Mouse (Mus musculus) hindbrain, embryonic 15.5 days (tissue): Measurements from ENCODE around the gene Spint1. TPM values are rescaled to one million over a fixed set of nuclear protein-coding genes. Genes with fewer than 3 reads are reported as not detected.

Source experiments
- ATAC-seq: fragments of 200-750 bp; cut with Nextera tagmentation; 2 replicates; pipeline ENCODE4 v1.8.0; 2017; ENCODE audit warnings: low read depth, moderate number of reproducible peaks, moderate TSS enrichment; ENCODE audit not compliant: low FRiP score
- H3K27ac ChIP-seq: fragments of 300-500 bp; sonication (generic); replicated peaks from 2 replicates; pipeline ENCODE4 v1.5.1; 2015; ENCODE audit warnings: mild to moderate bottlenecking, inconsistent platforms
- H3K27me3 ChIP-seq: fragments of 300-500 bp; sonication (generic); 2 replicates; pipeline ENCODE4 v1.6.1; 2015; ENCODE audit warnings: control low read depth, inconsistent platforms
- H3K36me3 ChIP-seq: fragments of 300-500 bp; sonication (generic); 2 replicates; pipeline ENCODE4 v1.6.1; 2015; ENCODE audit warnings: control low read depth, inconsistent platforms
- H3K4me1 ChIP-seq: fragments of 300-500 bp; sonication (generic); replicated peaks from 2 replicates; pipeline ENCODE4 v1.6.1; 2015; ENCODE audit warnings: control low read depth, inconsistent platforms
- H3K4me2 ChIP-seq: fragments of 300-500 bp; sonication (generic); 2 replicates; pipeline ENCODE4 v1.6.1; 2015; ENCODE audit warnings: moderate library complexity, mild to moderate bottlenecking, inconsistent platforms
- H3K4me3 ChIP-seq: fragments of 300-500 bp; sonication (generic); 2 replicates; pipeline ENCODE4 v1.5.1; 2015; ENCODE audit warnings: mild to moderate bottlenecking, inconsistent platforms
- H3K9ac ChIP-seq: fragments of 300-500 bp; sonication (generic); 2 replicates; pipeline ENCODE4 v1.6.1; 2015; ENCODE audit warnings: inconsistent platforms
- H3K9me3 ChIP-seq: fragments of 300-500 bp; sonication (generic); 2 replicates; pipeline ENCODE4 v1.6.1; 2016; ENCODE audit warnings: control low read depth, inconsistent platforms
- WGBS: fragments of 180-500 bp; shearing (Covaris S2); methylation state at CpG from one replicate; pipeline ENCODE4 v1.1.7; 2015; 5-methylcytosine and 5-hydroxymethylcytosine counted together
- polyA plus RNA-seq: library from polyadenylated mRNA; unstranded; fragments of >200 nt; fragmentation: Nextera tagmentation; extraction: Ambion mirVana; gene quantifications from 2 replicates; pipeline ENCODE4 v1.2.1, GENCODE M21; 2015

Spint1 gene
- polyA plus RNA-seq, 1 experiment from 2014 or later = 0.99 TPM

GRCm38 (mm10) chr2:119277810-119278209 is 40.6 kb downstream of the Spint1 start:
- no peak overlapping the region for H3K4me3 ChIP-seq
- H3K9me3 ChIP-seq = no peaks in the 10 kb centered on the region
- no peak overlapping the region for H3K4me2 ChIP-seq
- no peaks in the 10 kb centered on the region for H3K27me3 ChIP-seq
- no peaks in the 10 kb centered on the region for H3K4me1 ChIP-seq
- 82% methylated on average over 23 of the region's 23 CpGs for WGBS
- no peak overlapping the region for H3K27ac ChIP-seq
- ATAC-seq = no peak
- no peak overlapping the region for H3K9ac ChIP-seq
- H3K36me3 ChIP-seq = no peaks in the 10 kb centered on the region

- no peaks in the 10 kb centered on the region for H3K4me1 ChIP-seq
- WGBS = 89% methylated on average over 7 of the region's 7 CpGs
Observed at GRCm38 (mm10) chr2:119281899-119282565, 44.9 kb downstream of the Spint1 start.

GRCm38 (mm10) chr2:119287372-119287771 is 50.2 kb downstream of the Spint1 start:
- Histone ChIP-seq H3K36me3 (peaks cover 20% of the 10 kb centered on the region), H3K4me1 (peaks cover 26% of the 10 kb centered on the region), H3K4me2 (no peak overlapping the region), H3K9ac (no peak overlapping the region), H3K27ac (no peak overlapping the region), H3K4me3 (no peak overlapping the region), H3K27me3 (no peaks in the 10 kb centered on the region), H3K9me3 (no peaks in the 10 kb centered on the region)
- ATAC-seq = no peak; the same call in 1 of the 2 replicates
- WGBS = 85% methylated on average over 5 of the region's 5 CpGs

More at GRCm38 (mm10) chr2:119281899-119282565, 44.9 kb downstream of the Spint1 start:
- Histone ChIP-seq H3K27ac (no peak overlapping the region), H3K4me2 (no peak overlapping the region), H3K27me3 (no peaks in the 10 kb centered on the region), H3K4me3 (no peak overlapping the region), H3K9ac (no peak overlapping the region), H3K9me3 (no peaks in the 10 kb centered on the region), H3K36me3 (no peaks in the 10 kb centered on the region)
- no peak for ATAC-seq

DNA sequence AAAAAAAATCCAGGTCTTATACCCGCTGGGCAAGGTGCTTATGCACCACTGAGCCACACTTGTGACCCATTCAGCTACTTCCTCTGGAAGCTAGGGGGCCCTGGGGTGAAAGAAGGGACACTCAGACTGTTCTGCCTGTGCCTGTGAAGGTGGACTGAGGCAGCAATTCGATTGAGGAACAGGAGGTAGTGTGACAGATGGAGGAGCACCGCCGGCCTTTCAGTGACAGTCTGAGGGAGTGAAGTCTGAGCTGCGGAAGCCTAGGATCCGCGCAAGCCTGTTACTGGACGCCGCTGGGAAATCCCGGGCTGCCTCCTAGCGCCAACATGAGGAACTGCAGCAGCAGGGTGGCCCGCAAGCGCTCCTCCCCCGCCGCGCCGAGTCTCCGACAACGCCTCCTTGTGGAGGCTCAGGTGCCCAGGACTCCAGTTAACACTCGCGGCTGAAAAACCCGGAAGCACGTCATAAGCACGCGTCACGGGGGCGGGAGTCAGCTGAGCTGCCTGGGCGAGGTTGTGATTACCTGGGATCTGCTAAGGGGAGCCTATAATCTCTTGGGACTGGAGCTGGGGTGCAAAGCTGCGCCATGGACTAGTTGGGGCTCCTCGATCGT is 51.2 kb downstream of the Spint1 start, which contains the start of gene Vps18:
Gene Vps18 (plus strand): TSS at position 471 of the 613 bp plus-strand sequence.
- Histone ChIP-seq H3K27ac (peak within 1 kb of the TSS; percentile 77), H3K4me3 (peak within 1 kb of the TSS; percentile 85), H3K4me1 (peaks cover 26% of the 10 kb centered on the region), H3K36me3 (peaks cover 29% of the 10 kb centered on the region), H3K9me3 (no peaks in the 10 kb centered on the region), H3K4me2 (peak within 1 kb of the TSS; percentile 79), H3K9ac (peak within 1 kb of the TSS; percentile 87), H3K27me3 (no peaks in the 10 kb centered on the region)
- under 1% methylated on average over 31 of the region's 31 CpGs for WGBS
- peak; percentile 94 for ATAC-seq

- Histone ChIP-seq H3K36me3 (peaks cover 35% of the 10 kb centered on the region), H3K9ac (peak overlapping the region; percentile 87), H3K27me3 (no peaks in the 10 kb centered on the region), H3K9me3 (no peaks in the 10 kb centered on the region), H3K27ac (peak overlapping the region; percentile 77), H3K4me3 (peak overlapping the region; percentile 85), H3K4me1 (peaks cover 26% of the 10 kb centered on the region), H3K4me2 (peak overlapping the region; percentile 79)
- WGBS = 3% methylated on average over 11 of the region's 11 CpGs
- peak; percentile 4 for ATAC-seq
Observed at GRCm38 (mm10) chr2:119289014-119289416, 51.9 kb downstream of the Spint1 start.

DNA sequence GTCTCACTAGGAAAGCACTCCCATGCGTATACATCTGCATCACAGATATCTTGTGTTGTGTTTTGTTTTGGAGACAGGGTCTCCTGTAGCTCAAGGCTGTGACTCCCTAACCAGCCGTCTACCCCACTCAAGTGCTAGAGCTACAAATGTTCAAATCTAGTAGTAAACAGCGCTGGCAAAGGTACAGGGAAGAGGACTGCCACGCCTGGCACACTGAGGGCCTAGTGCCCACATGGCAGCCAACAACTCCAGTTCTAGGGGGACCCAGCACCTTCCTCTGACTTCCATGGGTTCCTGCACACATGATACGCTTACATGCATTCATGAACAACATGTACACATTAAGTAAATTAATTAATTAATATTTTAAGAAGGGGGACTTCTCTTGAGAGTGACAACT is 55.1 kb downstream of the Spint1 start:
- Histone ChIP-seq H3K4me3 (no peak overlapping the region), H3K9ac (no peak overlapping the region), H3K36me3 (peaks cover 60% of the 10 kb centered on the region), H3K9me3 (no peaks in the 10 kb centered on the region), H3K27ac (no peak overlapping the region), H3K4me2 (no peak overlapping the region), H3K4me1 (peaks cover 32% of the 10 kb centered on the region), H3K27me3 (no peaks in the 10 kb centered on the region)
- no peak for ATAC-seq
- 94% methylated on average over 5 of the region's 5 CpGs for WGBS

DNA sequence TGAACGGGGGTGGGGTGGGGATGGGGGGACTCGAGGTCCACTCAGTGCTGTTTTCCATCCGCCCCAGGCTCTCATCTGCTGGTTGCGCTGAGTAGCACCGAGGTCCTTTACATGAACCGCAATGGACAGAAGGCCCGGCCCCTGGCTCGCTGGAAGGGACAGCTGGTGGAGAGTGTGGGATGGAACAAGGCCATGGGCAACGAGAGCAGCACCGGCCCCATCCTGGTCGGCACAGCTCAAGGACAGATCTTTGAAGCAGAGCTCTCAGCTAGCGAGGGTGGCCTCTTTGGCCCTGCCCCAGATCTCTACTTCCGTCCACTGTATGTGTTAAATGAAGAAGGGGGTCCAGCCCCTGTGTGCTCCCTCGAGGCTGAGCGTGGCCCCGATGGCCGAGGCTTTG is 55.7 kb downstream of the Spint1 start:
- no peak for ATAC-seq
- 96% methylated on average over 17 of the region's 17 CpGs for WGBS
- no peak overlapping the region for H3K4me2 ChIP-seq
- no peak overlapping the region for H3K9ac ChIP-seq
- H3K36me3 ChIP-seq = peaks cover 66% of the 10 kb centered on the region
- no peak overlapping the region for H3K4me3 ChIP-seq
- peaks cover 30% of the 10 kb centered on the region for H3K4me1 ChIP-seq
- H3K27ac ChIP-seq = no peak overlapping the region
- no peaks in the 10 kb centered on the region for H3K9me3 ChIP-seq
- no peaks in the 10 kb centered on the region for H3K27me3 ChIP-seq

GRCm38 (mm10) chr2:119293311-119293710 is 56.1 kb downstream of the Spint1 start:
- H3K4me2 ChIP-seq = no peak overlapping the region

GRCm38 (mm10) chr2:119293776-119294390 is 56.7 kb downstream of the Spint1 start:
- 94% methylated on average over 34 of the region's 34 CpGs for WGBS
- no peak overlapping the region for H3K4me2 ChIP-seq
- no peak overlapping the region for H3K4me3 ChIP-seq
- no peak for ATAC-seq
- H3K36me3 ChIP-seq = peaks cover 74% of the 10 kb centered on the region
- no peaks in the 10 kb centered on the region for H3K9me3 ChIP-seq
- H3K27me3 ChIP-seq = no peaks in the 10 kb centered on the region
- no peak overlapping the region for H3K9ac ChIP-seq
- H3K27ac ChIP-seq = no peak overlapping the region
- H3K4me1 ChIP-seq = peaks cover 24% of the 10 kb centered on the region

More at GRCm38 (mm10) chr2:119293311-119293710, 56.1 kb downstream of the Spint1 start:
- H3K4me1 ChIP-seq = peaks cover 25% of the 10 kb centered on the region
- no peak overlapping the region for H3K27ac ChIP-seq
- 94% methylated on average over 17 of the region's 17 CpGs for WGBS
- no peak overlapping the region for H3K4me3 ChIP-seq
- H3K9ac ChIP-seq = no peak overlapping the region
- peaks cover 70% of the 10 kb centered on the region for H3K36me3 ChIP-seq
- H3K9me3 ChIP-seq = no peaks in the 10 kb centered on the region
- H3K27me3 ChIP-seq = no peaks in the 10 kb centered on the region
- ATAC-seq = no peak

- no peak overlapping the region for H3K27ac ChIP-seq
- H3K36me3 ChIP-seq = peaks cover 74% of the 10 kb centered on the region
- 94% methylated on average over 18 of the region's 18 CpGs for WGBS
Observed at GRCm38 (mm10) chr2:119294411-119294810, 57.2 kb downstream of the Spint1 start.

GRCm38 (mm10) chr2:119296756-119297155 is 59.6 kb downstream of the Spint1 start:
- Histone ChIP-seq H3K27me3 (no peaks in the 10 kb centered on the region), H3K27ac (no peak overlapping the region), H3K36me3 (peaks cover 57% of the 10 kb centered on the region), H3K9me3 (no peaks in the 10 kb centered on the region), H3K4me1 (peaks cover 17% of the 10 kb centered on the region), H3K4me2 (no peak overlapping the region), H3K4me3 (no peak overlapping the region), H3K9ac (no peak overlapping the region)
- 93% methylated on average over 12 of the region's 12 CpGs for WGBS
- ATAC-seq = no peak

More at GRCm38 (mm10) chr2:119294411-119294810, 57.2 kb downstream of the Spint1 start:
- H3K9me3 ChIP-seq = no peaks in the 10 kb centered on the region
- no peaks in the 10 kb centered on the region for H3K27me3 ChIP-seq
- peaks cover 19% of the 10 kb centered on the region for H3K4me1 ChIP-seq
- no peak overlapping the region for H3K4me2 ChIP-seq
- H3K9ac ChIP-seq = no peak overlapping the region
- no peak overlapping the region for H3K4me3 ChIP-seq
- ATAC-seq = no peak

- Histone ChIP-seq H3K27ac (no peak overlapping the region), H3K9me3 (no peaks in the 10 kb centered on the region), H3K4me3 (no peak overlapping the region), H3K9ac (no peak overlapping the region), H3K4me1 (peaks cover 17% of the 10 kb centered on the region), H3K36me3 (peaks cover 54% of the 10 kb centered on the region), H3K27me3 (no peaks in the 10 kb centered on the region), H3K4me2 (no peak overlapping the region)
- no peak for ATAC-seq
- 92% methylated on average over 19 of the region's 19 CpGs for WGBS
Observed at GRCm38 (mm10) chr2:119297506-119297905, 60.3 kb downstream of the Spint1 start.
